Mouse (Mus musculus): ENCODE results near the gene Tbxas1. TPM values are rescaled to one million over a fixed set of nuclear protein-coding genes. Genes with fewer than 3 reads are reported as not detected.

The Tbxas1 gene
- polyA plus RNA-seq, 1 experiment from 2014 or later, result 2.5 TPM

- DNase-seq (ENCODE audit: low spot score), result no peak
Measured at GRCm38 (mm10) chr6:38853561-38853992, 21.6 kb upstream of the Tbxas1 start.

DNA sequence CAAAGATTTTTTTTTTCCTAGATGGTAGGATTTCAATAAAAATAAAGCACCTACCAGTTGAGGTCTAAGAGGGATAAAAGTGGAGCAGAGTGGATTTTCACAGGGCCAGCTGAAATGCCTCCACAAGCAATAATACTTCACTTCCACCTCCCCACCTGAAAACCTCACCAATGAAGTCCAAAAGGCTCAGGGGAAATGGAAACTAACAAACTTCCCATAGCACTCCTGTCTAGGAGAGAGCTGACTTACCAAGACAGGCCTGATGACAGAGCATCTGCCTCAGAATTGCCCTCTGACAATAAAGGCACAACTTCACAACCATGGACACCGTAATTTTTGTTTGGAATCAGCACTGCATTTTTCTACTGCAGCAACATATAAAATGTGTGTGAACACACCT lies 15.4 kb upstream of the Tbxas1 start:
- no peak for DNase-seq (ENCODE audit: low spot score)

- no peak for DNase-seq (ENCODE audit: low spot score)
Measured at GRCm38 (mm10) chr6:38860301-38860700, 14.9 kb upstream of the Tbxas1 start.

DNA sequence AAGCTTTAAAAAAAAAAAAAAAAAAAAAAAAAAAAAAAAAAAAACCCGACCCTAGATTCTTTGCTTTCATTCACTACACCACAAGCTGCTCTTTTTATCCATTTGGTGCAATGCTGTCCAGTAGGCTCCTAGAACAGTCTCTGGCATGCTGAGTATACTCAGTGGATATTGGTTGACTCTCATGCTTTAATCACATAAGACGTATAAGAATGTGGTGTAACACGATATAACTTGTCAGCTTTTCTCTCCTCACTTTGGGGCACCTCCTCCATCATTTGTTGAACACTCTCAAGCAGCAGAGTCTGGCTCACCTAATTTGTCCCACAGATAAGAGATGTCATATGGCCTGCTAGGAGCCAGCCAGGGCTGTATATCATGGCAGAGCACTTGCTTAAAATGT lies 11.6 kb upstream of the Tbxas1 start:
- no peak for DNase-seq (ENCODE audit: low spot score)

DNA sequence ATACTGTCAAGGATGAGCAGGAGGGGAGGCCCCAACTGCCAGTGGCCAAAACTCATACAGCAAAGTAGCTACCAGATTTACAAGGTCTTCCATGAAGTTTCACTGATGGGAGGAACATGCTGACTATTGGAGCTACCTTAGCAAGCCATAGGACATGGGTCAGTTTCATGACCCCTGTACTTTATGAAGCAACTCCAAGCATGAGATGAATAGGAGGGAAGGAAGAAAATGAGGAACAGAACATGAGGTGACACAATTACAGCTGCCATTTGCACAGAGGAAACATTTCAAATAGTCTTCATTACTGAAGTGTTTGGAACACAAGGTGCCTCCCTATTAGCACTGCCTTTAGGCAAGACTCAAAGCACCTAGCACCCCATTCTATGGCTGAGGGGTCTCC lies 9.4 kb upstream of the Tbxas1 start:
- no peak for DNase-seq (ENCODE audit: low spot score)

GRCm38 (mm10) chr6:38866357-38866756 lies 8.8 kb upstream of the Tbxas1 start:
- no peak for DNase-seq (ENCODE audit: low spot score)

- DNase-seq (ENCODE audit: low spot score), result no peak
Measured at GRCm38 (mm10) chr6:38866761-38867160, 8.4 kb upstream of the Tbxas1 start.

- no peak for DNase-seq (ENCODE audit: low spot score)
Measured at GRCm38 (mm10) chr6:38867291-38867690, 7.9 kb upstream of the Tbxas1 start.

GRCm38 (mm10) chr6:38868974-38869373 lies 6.2 kb upstream of the Tbxas1 start:
- no peak for DNase-seq (ENCODE audit: low spot score)

- no peak for DNase-seq (ENCODE audit: low spot score)
Measured at GRCm38 (mm10) chr6:38870070-38870469, 5.1 kb upstream of the Tbxas1 start.

GRCm38 (mm10) chr6:38871051-38871450 lies 4.2 kb upstream of the Tbxas1 start:
- DNase-seq (ENCODE audit: low spot score), result no peak

GRCm38 (mm10) chr6:38873316-38873715 lies 1.9 kb upstream of the Tbxas1 start:
- DNase-seq (ENCODE audit: low spot score), result no peak

DNA sequence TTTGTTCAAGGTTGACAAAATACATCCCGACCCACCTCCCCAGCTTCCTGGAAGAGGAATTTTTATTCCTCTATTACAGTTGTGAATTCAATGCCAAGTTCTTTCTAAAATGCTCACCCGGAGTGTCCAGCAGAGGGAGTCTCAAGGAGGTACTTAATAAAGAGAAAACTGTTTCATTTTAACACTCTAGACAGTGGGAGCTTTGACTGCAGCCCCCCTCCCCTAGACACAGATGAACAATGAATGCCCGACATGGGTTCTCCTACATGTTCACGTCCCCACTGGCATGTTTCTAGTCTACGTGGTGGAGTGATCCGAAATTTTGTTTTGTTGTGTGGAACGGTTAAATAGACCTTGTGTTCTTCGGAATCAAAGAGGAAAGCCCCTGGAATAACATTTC lies 1.2 kb upstream of the Tbxas1 start:
- peak; percentile 44 for DNase-seq (ENCODE audit: low spot score)

GRCm38 (mm10) chr6:38874565-38875257 lies 493 bp upstream of the Tbxas1 start:
- peak; percentile 47 for DNase-seq (ENCODE audit: low spot score)

DNA sequence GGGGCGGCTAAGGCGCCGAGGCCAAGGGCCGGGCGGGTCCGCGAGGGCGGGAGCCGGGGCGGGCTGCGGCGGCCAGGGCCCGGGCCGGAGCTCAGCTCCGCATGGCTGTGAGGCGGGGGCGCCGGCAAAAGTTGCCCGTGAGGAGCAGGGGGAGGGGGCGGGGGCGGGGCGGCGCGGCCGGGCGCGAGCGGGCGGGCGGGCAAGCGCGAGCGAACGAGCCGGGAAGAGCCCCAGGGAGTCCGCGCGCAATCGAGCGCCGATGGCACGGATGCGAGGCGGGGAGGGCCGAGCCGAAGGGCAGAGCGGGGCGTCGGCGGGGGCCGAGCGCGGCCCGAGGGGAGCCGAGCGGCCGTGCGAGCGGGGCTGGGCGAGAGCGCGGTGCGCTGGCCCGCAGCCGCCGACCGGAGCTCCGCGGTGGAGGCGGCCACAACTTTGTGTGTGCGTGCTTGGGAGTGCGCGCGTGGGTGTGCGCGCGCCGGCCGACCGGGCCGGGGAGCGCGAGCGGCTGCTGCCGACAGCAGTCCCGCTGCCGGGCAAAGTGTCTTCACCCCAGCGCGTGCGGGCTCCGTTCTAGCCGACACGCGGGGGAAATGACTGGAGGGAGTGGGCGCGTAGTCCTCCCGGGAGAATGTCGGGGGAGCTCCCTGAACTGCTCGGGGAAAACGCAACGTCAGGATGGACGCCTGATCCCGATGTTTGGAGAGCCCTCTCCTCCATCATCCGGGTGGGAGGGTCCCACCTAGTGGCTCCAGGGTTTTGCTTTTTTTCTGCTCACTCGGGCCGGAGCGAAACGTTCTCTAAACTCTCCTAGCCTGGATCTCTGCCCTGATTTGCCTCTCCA lies 1.1 kb downstream of the Tbxas1 start, which contains the start of gene Hipk2:
Gene Hipk2, minus strand, starts transcription at position 95 of the 841 bp plus-strand sequence.
- peak; percentile 82 for DNase-seq (ENCODE audit: low spot score)

GRCm38 (mm10) chr6:38877674-38878073 lies 2.5 kb downstream of the Tbxas1 start:
- no peak for DNase-seq (ENCODE audit: low spot score)

DNA sequence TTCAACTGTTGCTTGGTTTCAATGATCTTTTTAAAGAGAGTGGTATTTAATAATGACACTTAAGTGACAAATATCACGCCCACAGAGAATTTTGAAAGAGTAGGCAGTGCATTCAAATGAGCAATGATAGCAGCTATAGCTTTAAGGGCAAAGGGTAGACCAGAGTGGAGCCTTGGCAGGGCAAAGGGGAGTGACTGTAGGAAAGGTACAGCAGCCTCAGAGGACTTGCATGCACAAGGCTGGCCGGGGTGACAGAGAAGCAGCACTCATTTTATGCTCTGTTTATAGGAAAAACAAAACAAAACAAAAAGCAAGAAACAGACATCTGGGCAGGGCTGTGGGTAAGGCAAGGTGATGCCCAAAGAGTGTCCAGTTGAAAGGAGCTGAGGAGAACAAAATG lies 6.3 kb downstream of the Tbxas1 start:
- no peak for DNase-seq (ENCODE audit: low spot score)

DNA sequence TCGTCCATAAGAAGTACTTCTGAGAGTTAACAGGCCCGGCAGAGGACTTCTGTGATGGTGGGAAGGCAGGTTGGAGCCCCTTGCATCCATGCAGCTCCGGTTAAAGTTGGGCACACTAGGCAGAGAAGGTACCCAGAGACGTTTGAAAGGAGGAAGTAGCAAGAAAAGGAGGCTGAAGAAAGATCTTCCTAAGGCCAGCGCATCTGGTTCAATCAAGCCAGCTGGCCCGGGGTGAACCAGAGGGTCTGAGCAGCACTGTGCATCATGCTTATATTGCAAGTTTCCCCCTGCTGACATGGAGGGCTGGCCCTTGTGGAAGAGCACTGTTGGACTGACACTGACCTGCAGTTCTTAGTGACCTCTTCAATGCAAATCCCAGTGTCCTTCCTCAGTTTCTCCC lies 6.8 kb downstream of the Tbxas1 start:
- no peak for DNase-seq (ENCODE audit: low spot score)

GRCm38 (mm10) chr6:38882728-38883171 lies 7.5 kb downstream of the Tbxas1 start:
- DNase-seq (ENCODE audit: low spot score), result no peak

DNA sequence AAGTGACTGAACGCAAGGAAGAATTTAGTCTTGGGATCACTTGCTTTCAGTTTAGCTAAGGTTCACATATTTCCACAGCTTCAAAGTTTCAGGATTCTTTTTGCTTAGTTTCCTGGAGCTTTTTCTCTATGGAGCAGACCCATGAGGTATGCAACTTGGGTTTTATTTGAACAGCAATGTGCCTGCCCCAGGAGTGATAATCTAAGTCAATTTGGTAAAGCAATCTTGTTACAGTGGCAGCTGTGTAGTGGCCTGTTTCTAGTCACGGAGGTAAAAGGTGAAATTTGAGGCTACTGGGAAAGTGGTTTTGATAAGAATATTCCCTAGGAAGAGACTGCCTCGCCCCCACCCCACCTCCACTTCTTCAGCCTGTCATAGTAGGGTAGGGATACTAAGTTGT lies 9.3 kb downstream of the Tbxas1 start:
- no peak for DNase-seq (ENCODE audit: low spot score)

DNA sequence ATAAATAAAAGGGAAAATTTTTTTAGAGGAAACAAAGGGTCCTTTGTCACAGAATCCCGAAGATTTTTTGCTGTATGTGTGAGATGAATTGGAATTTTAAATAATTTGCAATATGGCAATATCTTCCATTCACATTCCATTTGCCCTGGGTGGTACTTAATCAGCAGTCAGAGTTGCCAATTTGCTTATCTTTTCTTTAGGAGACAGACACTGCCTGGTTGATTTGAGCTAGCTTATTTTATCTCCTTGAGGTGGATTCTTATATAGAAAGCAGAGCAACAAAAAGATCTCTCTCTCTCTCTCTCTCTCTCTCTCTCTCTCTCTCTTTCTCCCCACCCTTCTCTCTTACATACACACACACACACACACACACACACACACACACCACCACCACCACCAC lies 9.9 kb downstream of the Tbxas1 start:
- no peak for DNase-seq (ENCODE audit: low spot score)

- no peak for DNase-seq (ENCODE audit: low spot score)
Measured at GRCm38 (mm10) chr6:38887436-38887835, 12.2 kb downstream of the Tbxas1 start.

- no peak for DNase-seq (ENCODE audit: low spot score)
Measured at GRCm38 (mm10) chr6:38889156-38889555, 14.0 kb downstream of the Tbxas1 start.

Data from thymus, postnatal 0 days (tissue).